Mouse (Mus musculus) intestine, embryonic 14.5 days (tissue): ENCODE data around the gene Xirp1. TPM values are rescaled to one million over a fixed set of nuclear protein-coding genes. Genes with fewer than 3 reads are reported as not detected.

Experiments used
- ATAC-seq: fragments of 200-750 bp; cut with Nextera tagmentation; replicated peaks from 2 replicates; pipeline ENCODE4 v1.8.0; 2017; ENCODE audit warnings: low read depth, moderate number of reproducible peaks, moderate TSS enrichment, moderate library complexity; ENCODE audit not compliant: low FRiP score, low TSS enrichment
- DNase-seq: peaks from one replicate; pipeline ENCODE4 v3.0.0-alpha.2; 2018; ENCODE audit warnings: low spot score
- H3K27ac ChIP-seq: fragments of 300-500 bp; sonication (generic); 2 replicates; pipeline ENCODE4 v1.5.1; 2014; ENCODE audit warnings: low read depth, mild to moderate bottlenecking, control low read depth
- H3K27me3 ChIP-seq: fragments of 300-500 bp; sonication (generic); replicated peaks from 2 replicates; pipeline ENCODE4 v1.6.1; 2014; ENCODE audit warnings: low read length, control low read depth; ENCODE audit not compliant: control insufficient read depth, insufficient read depth
- H3K36me3 ChIP-seq: fragments of 300-500 bp; sonication (generic); 2 replicates; pipeline ENCODE4 v1.6.1; 2014; ENCODE audit warnings: low read length, control low read depth; ENCODE audit not compliant: control insufficient read depth, insufficient read depth
- H3K4me1 ChIP-seq: fragments of 300-500 bp; sonication (generic); replicated peaks from 2 replicates; pipeline ENCODE4 v1.6.1; 2014; ENCODE audit warnings: low read length, control low read depth, mixed read lengths; ENCODE audit not compliant: control insufficient read depth, insufficient read depth
- H3K4me2 ChIP-seq: fragments of 300-500 bp; sonication (generic); 2 replicates; pipeline ENCODE4 v1.6.1; 2014; ENCODE audit warnings: low read length
- H3K4me3 ChIP-seq: fragments of 300-500 bp; sonication (generic); 2 replicates; pipeline ENCODE4 v1.5.1; 2014; ENCODE audit warnings: low read depth, low read length, control low read depth, mixed read lengths
- H3K9ac ChIP-seq: fragments of 300-500 bp; sonication (generic); 2 replicates; pipeline ENCODE4 v1.6.1; 2014; ENCODE audit warnings: mild to moderate bottlenecking, low read length
- H3K9me3 ChIP-seq: fragments of 300-500 bp; sonication (generic); 2 replicates; pipeline ENCODE4 v1.6.1; 2016; ENCODE audit warnings: low read length, control low read depth; ENCODE audit not compliant: control insufficient read depth
- WGBS: fragments of 180-500 bp; shearing (Covaris S2); extraction: QIAGEN DNeasy Blood & Tissue Kit; methylation state at CpG from one replicate; pipeline ENCODE4 v1.1.7; 2014; 5-methylcytosine and 5-hydroxymethylcytosine counted together
- polyA plus RNA-seq: library from polyadenylated mRNA; unstranded; fragments of >200 nt; fragmentation: Nextera tagmentation; extraction: Ambion mirVana; gene quantifications from 2 replicates; pipeline ENCODE4 v1.2.1, GENCODE M21; 2014

Xirp1 gene
- polyA plus RNA-seq, 1 experiment from 2014 or later = not detected

GRCm38 (mm10) chr9:120054545-120055277, 31.3 kb upstream of the Xirp1 start:
- no peaks in the 10 kb centered on the region for H3K4me1 ChIP-seq
- DNase-seq = no peak
- ATAC-seq = no peak
- WGBS = 46% methylated on average over 8 of the region's 8 CpGs
- no peaks in the 10 kb centered on the region for H3K9me3 ChIP-seq
- H3K9ac ChIP-seq = no peak overlapping the region
- no peaks in the 10 kb centered on the region for H3K36me3 ChIP-seq
- H3K4me2 ChIP-seq = no peak overlapping the region
- H3K27ac ChIP-seq = no peak overlapping the region
- H3K27me3 ChIP-seq = no peaks in the 10 kb centered on the region
- no peak overlapping the region for H3K4me3 ChIP-seq

GRCm38 (mm10) chr9:120049407-120049806, 26.0 kb upstream of the Xirp1 start:
- Histone ChIP-seq H3K4me3 (no peak overlapping the region), H3K27me3 (no peaks in the 10 kb centered on the region), H3K4me1 (no peaks in the 10 kb centered on the region), H3K27ac (no peak overlapping the region), H3K9ac (no peak overlapping the region), H3K4me2 (no peak overlapping the region), H3K36me3 (no peaks in the 10 kb centered on the region), H3K9me3 (no peaks in the 10 kb centered on the region)
- WGBS = 82% methylated on average over 3 of the region's 3 CpGs
- DNase-seq (no peak), ATAC-seq (no peak)

- Histone ChIP-seq H3K4me2 (no peak overlapping the region), H3K9me3 (no peaks in the 10 kb centered on the region), H3K4me1 (no peaks in the 10 kb centered on the region), H3K9ac (no peak overlapping the region), H3K4me3 (no peak overlapping the region), H3K36me3 (no peaks in the 10 kb centered on the region), H3K27ac (no peak overlapping the region), H3K27me3 (no peaks in the 10 kb centered on the region)
- WGBS = 62% methylated on average over 6 of the region's 6 CpGs
- DNase-seq = no peak
- ATAC-seq = no peak
These were observed 25.1 kb upstream of the Xirp1 start for GRCm38 (mm10) chr9:120048495-120048894.

GRCm38 (mm10) chr9:120043115-120043514, 19.7 kb upstream of the Xirp1 start:
- 85% methylated on average over 7 of the region's 7 CpGs for WGBS
- no peak overlapping the region for H3K27ac ChIP-seq
- H3K4me2 ChIP-seq = no peak overlapping the region
- ATAC-seq (no peak), DNase-seq (no peak)
- no peaks in the 10 kb centered on the region for H3K27me3 ChIP-seq
- no peak overlapping the region for H3K9ac ChIP-seq
- H3K9me3 ChIP-seq = no peaks in the 10 kb centered on the region
- no peak overlapping the region for H3K4me3 ChIP-seq
- H3K4me1 ChIP-seq = no peaks in the 10 kb centered on the region
- H3K36me3 ChIP-seq = no peaks in the 10 kb centered on the region

- WGBS = 76% methylated on average over 7 of the region's 7 CpGs
- no peak overlapping the region for H3K4me3 ChIP-seq
- H3K9ac ChIP-seq = no peak overlapping the region
- DNase-seq (no peak), ATAC-seq (no peak)
- no peaks in the 10 kb centered on the region for H3K36me3 ChIP-seq
- no peak overlapping the region for H3K4me2 ChIP-seq
- no peaks in the 10 kb centered on the region for H3K4me1 ChIP-seq
- no peak overlapping the region for H3K27ac ChIP-seq
- H3K27me3 ChIP-seq = no peaks in the 10 kb centered on the region
- no peaks in the 10 kb centered on the region for H3K9me3 ChIP-seq
These were observed 14.0 kb upstream of the Xirp1 start for GRCm38 (mm10) chr9:120037414-120037813.

- Histone ChIP-seq H3K27me3 (no peaks in the 10 kb centered on the region), H3K4me2 (no peak overlapping the region), H3K36me3 (no peaks in the 10 kb centered on the region), H3K9me3 (no peaks in the 10 kb centered on the region), H3K27ac (no peak overlapping the region), H3K4me3 (no peak overlapping the region), H3K4me1 (no peaks in the 10 kb centered on the region), H3K9ac (no peak overlapping the region)
- ATAC-seq (no peak), DNase-seq (no peak)
- WGBS = 84% methylated on average over 8 of the region's 8 CpGs
These were observed 11.0 kb upstream of the Xirp1 start for GRCm38 (mm10) chr9:120034375-120034774.

GRCm38 (mm10) chr9:120032710-120033109, 9.3 kb upstream of the Xirp1 start:
- no peak overlapping the region for H3K9ac ChIP-seq
- H3K9me3 ChIP-seq = no peaks in the 10 kb centered on the region
- ATAC-seq (no peak; the same call in 1 of the 2 replicates), DNase-seq (no peak)
- H3K4me2 ChIP-seq = no peak overlapping the region
- H3K4me1 ChIP-seq = no peaks in the 10 kb centered on the region
- no peak overlapping the region for H3K4me3 ChIP-seq
- H3K36me3 ChIP-seq = no peaks in the 10 kb centered on the region
- H3K27me3 ChIP-seq = no peaks in the 10 kb centered on the region
- H3K27ac ChIP-seq = no peak overlapping the region; the same call in 1 of the 2 replicates
- WGBS = 70% methylated on average over 6 of the region's 6 CpGs

GRCm38 (mm10) chr9:120030421-120030820, 7.0 kb upstream of the Xirp1 start:
- Histone ChIP-seq H3K27ac (no peak overlapping the region), H3K9me3 (no peaks in the 10 kb centered on the region), H3K4me1 (no peaks in the 10 kb centered on the region), H3K36me3 (no peaks in the 10 kb centered on the region), H3K9ac (no peak overlapping the region), H3K27me3 (no peaks in the 10 kb centered on the region), H3K4me2 (no peak overlapping the region), H3K4me3 (no peak overlapping the region)
- DNase-seq (no peak), ATAC-seq (no peak)
- 86% methylated on average over 10 of the region's 10 CpGs for WGBS

GRCm38 (mm10) chr9:120029880-120030279, 6.5 kb upstream of the Xirp1 start:
- Histone ChIP-seq H3K9ac (no peak overlapping the region), H3K4me3 (no peak overlapping the region)

More at GRCm38 (mm10) chr9:120029880-120030279, 6.5 kb upstream of the Xirp1 start:
- ATAC-seq (no peak), DNase-seq (no peak)
- Histone ChIP-seq H3K36me3 (no peaks in the 10 kb centered on the region), H3K9me3 (no peaks in the 10 kb centered on the region), H3K4me2 (no peak overlapping the region), H3K27ac (no peak overlapping the region), H3K27me3 (no peaks in the 10 kb centered on the region), H3K4me1 (no peaks in the 10 kb centered on the region)
- 94% methylated on average over 6 of the region's 6 CpGs for WGBS
